Mouse (Mus musculus) stomach, embryonic 15.5 days (tissue): Measurements from ENCODE around the gene Mrpl27. TPM values are rescaled to one million over a fixed set of nuclear protein-coding genes. Genes with fewer than 3 reads are reported as not detected.
"Not testable (repeated sequence)": the region's sequence is repeated elsewhere in the genome, so short reads cannot be mapped to it uniquely, and the experiment has no call there.

ENCODE experiments used
- ATAC-seq: fragments of 200-750 bp; cut with Nextera tagmentation; 2 replicates; pipeline ENCODE4 v1.8.0; 2017; ENCODE audit warnings: low read depth, moderate number of reproducible peaks, moderate TSS enrichment; ENCODE audit not compliant: insufficient read depth, low FRiP score
- H3K27ac ChIP-seq: fragments of 300-500 bp; sonication (generic); 2 replicates; pipeline ENCODE4 v1.5.1; 2015; ENCODE audit warnings: mild to moderate bottlenecking, inconsistent platforms
- H3K27me3 ChIP-seq: fragments of 300-500 bp; sonication (generic); replicated peaks from 2 replicates; pipeline ENCODE4 v1.6.1; 2015; ENCODE audit warnings: inconsistent platforms
- H3K36me3 ChIP-seq: fragments of 300-500 bp; sonication (generic); 2 replicates; pipeline ENCODE4 v1.6.1; 2015; ENCODE audit warnings: inconsistent platforms
- H3K4me1 ChIP-seq: fragments of 300-500 bp; sonication (generic); 2 replicates; pipeline ENCODE4 v1.6.1; 2015; ENCODE audit warnings: inconsistent platforms
- H3K4me2 ChIP-seq: fragments of 300-500 bp; sonication (generic); 2 replicates; pipeline ENCODE4 v1.6.1; 2015; ENCODE audit warnings: mild to moderate bottlenecking, inconsistent platforms
- H3K4me3 ChIP-seq: fragments of 300-500 bp; sonication (generic); replicated peaks from 2 replicates; pipeline ENCODE4 v1.5.1; 2015; ENCODE audit warnings: inconsistent platforms
- H3K9ac ChIP-seq: fragments of 300-500 bp; sonication (generic); 2 replicates; pipeline ENCODE4 v1.6.1; 2015; ENCODE audit warnings: inconsistent platforms
- H3K9me3 ChIP-seq: fragments of 300-500 bp; sonication (generic); 2 replicates; pipeline ENCODE4 v1.6.1; 2016; ENCODE audit warnings: inconsistent platforms
- WGBS: fragments of 180-500 bp; shearing (Covaris S2); methylation state at CpG from one replicate; pipeline ENCODE4 v1.1.7; 2015; 5-methylcytosine and 5-hydroxymethylcytosine counted together
- polyA plus RNA-seq: library from polyadenylated mRNA; unstranded; fragments of >200 nt; fragmentation: Nextera tagmentation; extraction: Ambion mirVana; gene quantifications from 2 replicates; pipeline ENCODE4 v1.2.1, GENCODE M21; 2015

Mrpl27 gene
- polyA plus RNA-seq, 1 experiment from 2014 or later = 136 TPM

- H3K4me2 ChIP-seq = peak overlapping the region; percentile 78
- peak overlapping the region; percentile 81 for H3K9ac ChIP-seq
- WGBS = 10% methylated on average over 26 of the region's 26 CpGs
- peak overlapping the region; percentile 82 for H3K27ac ChIP-seq
- ATAC-seq = 0 out of 2 replicates have a peak, but pooled peaks have one; percentile 3
- peak overlapping the region; percentile 99 for H3K4me3 ChIP-seq
- H3K27me3 ChIP-seq = no peaks in the 10 kb centered on the region
- H3K4me1 ChIP-seq = peaks cover 5% of the 10 kb centered on the region; the same call in 1 of the 2 replicates
- no peaks in the 10 kb centered on the region for H3K9me3 ChIP-seq
- H3K36me3 ChIP-seq = peaks cover 23% of the 10 kb centered on the region
Observed at GRCm38 (mm10) chr11:94630199-94631011, 23.2 kb upstream of the Mrpl27 start.

- H3K9me3 ChIP-seq = no peaks in the 10 kb centered on the region
- no peak overlapping the region for H3K27ac ChIP-seq
- H3K4me2 ChIP-seq = peak overlapping the region; percentile 78; the same call in 1 of the 2 replicates
- H3K27me3 ChIP-seq = no peaks in the 10 kb centered on the region
- H3K36me3 ChIP-seq = peaks cover 39% of the 10 kb centered on the region
- no peak for ATAC-seq
- H3K9ac ChIP-seq = no peak overlapping the region
- no peak overlapping the region for H3K4me3 ChIP-seq
- peaks cover 5% of the 10 kb centered on the region; the same call in 1 of the 2 replicates for H3K4me1 ChIP-seq
- WGBS = 91% methylated on average over 5 of the region's 5 CpGs
Observed at GRCm38 (mm10) chr11:94631969-94632368, 21.6 kb upstream of the Mrpl27 start.

GRCm38 (mm10) chr11:94632988-94633387 is 20.6 kb upstream of the Mrpl27 start:
- Histone ChIP-seq H3K9me3 (no peaks in the 10 kb centered on the region), H3K4me1 (peaks cover 5% of the 10 kb centered on the region; the same call in 1 of the 2 replicates), H3K9ac (no peak overlapping the region), H3K27ac (no peak overlapping the region), H3K27me3 (no peaks in the 10 kb centered on the region), H3K36me3 (peaks cover 49% of the 10 kb centered on the region), H3K4me3 (no peak overlapping the region), H3K4me2 (no peak overlapping the region)
- ATAC-seq = no peak
- 86% methylated on average over 8 of the region's 8 CpGs for WGBS

- Histone ChIP-seq H3K36me3 (peaks cover 61% of the 10 kb centered on the region), H3K9me3 (no peaks in the 10 kb centered on the region), H3K4me3 (no peak overlapping the region), H3K27me3 (no peaks in the 10 kb centered on the region), H3K4me2 (no peak overlapping the region), H3K9ac (no peak overlapping the region), H3K4me1 (peaks cover 5% of the 10 kb centered on the region; the same call in 1 of the 2 replicates), H3K27ac (no peak overlapping the region)
- no peak for ATAC-seq
- WGBS = 91% methylated on average over 5 of the region's 5 CpGs
Observed at GRCm38 (mm10) chr11:94634431-94634830, 19.1 kb upstream of the Mrpl27 start.

- no peak overlapping the region for H3K27ac ChIP-seq
- WGBS = 86% methylated on average over 8 of the region's 8 CpGs
- no peak for ATAC-seq
- no peaks in the 10 kb centered on the region for H3K9me3 ChIP-seq
- no peaks in the 10 kb centered on the region for H3K27me3 ChIP-seq
- H3K36me3 ChIP-seq = peaks cover 79% of the 10 kb centered on the region
- H3K9ac ChIP-seq = no peak overlapping the region
- H3K4me1 ChIP-seq = no peaks in the 10 kb centered on the region
- no peak overlapping the region for H3K4me2 ChIP-seq
- no peak overlapping the region for H3K4me3 ChIP-seq
Observed at GRCm38 (mm10) chr11:94644461-94645219, 8.9 kb upstream of the Mrpl27 start.

GRCm38 (mm10) chr11:94646457-94646856 is 7.1 kb upstream of the Mrpl27 start:
- Histone ChIP-seq H3K4me2 (no peak overlapping the region), H3K36me3 (peaks cover 66% of the 10 kb centered on the region), H3K4me1 (no peaks in the 10 kb centered on the region), H3K9me3 (no peaks in the 10 kb centered on the region), H3K27ac (no peak overlapping the region), H3K27me3 (no peaks in the 10 kb centered on the region), H3K4me3 (no peak overlapping the region), H3K9ac (no peak overlapping the region)
- ATAC-seq = no peak
- 93% methylated on average over 4 of the region's 4 CpGs for WGBS

GRCm38 (mm10) chr11:94651241-94651640 is 2.3 kb upstream of the Mrpl27 start:
- H3K4me3 ChIP-seq, H3K9ac ChIP-seq, H3K27me3 ChIP-seq, H3K4me2 ChIP-seq, H3K9me3 ChIP-seq, H3K27ac ChIP-seq, ATAC-seq, H3K4me1 ChIP-seq: not testable (repeated sequence)
- WGBS = 95% methylated on average over 7 of the region's 7 CpGs
- H3K36me3 ChIP-seq = peaks cover 22% of the 10 kb centered on the region

GRCm38 (mm10) chr11:94652973-94653372 is 594 bp upstream of the Mrpl27 start:
- Histone ChIP-seq H3K27ac (no peak overlapping the region), H3K36me3 (peaks cover 7% of the 10 kb centered on the region; the same call in 1 of the 2 replicates), H3K4me1 (peaks cover 7% of the 10 kb centered on the region; the same call in 1 of the 2 replicates), H3K4me2 (peak overlapping the region; percentile 82), H3K4me3 (peak overlapping the region; percentile 81), H3K9ac (no peak overlapping the region; the same call in 1 of the 2 replicates), H3K27me3 (no peaks in the 10 kb centered on the region), H3K9me3 (no peaks in the 10 kb centered on the region)
- no peak for ATAC-seq
- 43% methylated on average over 8 of the region's 8 CpGs for WGBS

- H3K27ac ChIP-seq = no peak overlapping the region
- no peaks in the 10 kb centered on the region for H3K4me1 ChIP-seq
- peaks cover 42% of the 10 kb centered on the region for H3K36me3 ChIP-seq
- no peak overlapping the region for H3K9ac ChIP-seq
- no peaks in the 10 kb centered on the region for H3K9me3 ChIP-seq
- 57% methylated on average over 1 of the region's 1 CpGs for WGBS
- ATAC-seq = no peak
- H3K27me3 ChIP-seq = no peaks in the 10 kb centered on the region
- no peak overlapping the region for H3K4me3 ChIP-seq
- H3K4me2 ChIP-seq = no peak overlapping the region
Observed at GRCm38 (mm10) chr11:94661344-94661743, 7.8 kb downstream of the Mrpl27 start.

GRCm38 (mm10) chr11:94665281-94665680 is 11.7 kb downstream of the Mrpl27 start:
- H3K27ac ChIP-seq = no peak overlapping the region
- WGBS = 92% methylated on average over 6 of the region's 6 CpGs
- no peaks in the 10 kb centered on the region for H3K4me1 ChIP-seq
- H3K36me3 ChIP-seq = peaks cover 75% of the 10 kb centered on the region
- no peak overlapping the region for H3K9ac ChIP-seq
- H3K4me2 ChIP-seq = no peak overlapping the region
- H3K27me3 ChIP-seq = no peaks in the 10 kb centered on the region
- no peak for ATAC-seq
- no peak overlapping the region for H3K4me3 ChIP-seq
- no peaks in the 10 kb centered on the region for H3K9me3 ChIP-seq

- no peak overlapping the region for H3K4me2 ChIP-seq
- H3K27ac ChIP-seq = no peak overlapping the region
- peaks cover 3% of the 10 kb centered on the region for H3K36me3 ChIP-seq
- no peaks in the 10 kb centered on the region for H3K9me3 ChIP-seq
- no peaks in the 10 kb centered on the region for H3K27me3 ChIP-seq
- whole genome bisulfite sequencing = 74% methylated on average over 5 of the region's 5 CpGs
- H3K9ac ChIP-seq = no peak overlapping the region
- ATAC-seq = no peak
- no peak overlapping the region for H3K4me3 ChIP-seq
- peaks cover 30% of the 10 kb centered on the region for H3K4me1 ChIP-seq
Observed at GRCm38 (mm10) chr11:94674984-94675383, 21.4 kb downstream of the Mrpl27 start.

- 67% methylated on average over 5 of the region's 5 CpGs for WGBS
- Histone ChIP-seq H3K27me3 (no peaks in the 10 kb centered on the region), H3K4me2 (peak overlapping the region; percentile 87), H3K4me1 (peaks cover 30% of the 10 kb centered on the region), H3K27ac (no peak overlapping the region), H3K9ac (no peak overlapping the region), H3K4me3 (no peak overlapping the region), H3K9me3 (no peaks in the 10 kb centered on the region), H3K36me3 (no peaks in the 10 kb centered on the region; the same call in 1 of the 2 replicates)
- no peak for ATAC-seq
Observed at GRCm38 (mm10) chr11:94675446-94675845, 21.9 kb downstream of the Mrpl27 start.
